Mouse (Mus musculus) midbrain, embryonic 12.5 days (tissue): Measurements from ENCODE around the gene Pik3r5. TPM values are rescaled to one million over a fixed set of nuclear protein-coding genes. Genes with fewer than 3 reads are reported as not detected.

Experiments used
- ATAC-seq: fragments of 200-750 bp; cut with Nextera tagmentation; 2 replicates; pipeline ENCODE4 v1.8.0; 2017; ENCODE audit warnings: low read depth, moderate TSS enrichment, moderate library complexity; ENCODE audit not compliant: low FRiP score
- H3K27ac ChIP-seq: fragments of 300-500 bp; sonication (generic); replicated peaks from 2 replicates; pipeline ENCODE4 v1.5.1; 2016; ENCODE audit warnings: mild to moderate bottlenecking
- H3K27me3 ChIP-seq: fragments of 300-500 bp; sonication (generic); 2 replicates; pipeline ENCODE4 v1.6.1; 2016; ENCODE audit warnings: mild to moderate bottlenecking
- H3K36me3 ChIP-seq: fragments of 300-500 bp; sonication (generic); 2 replicates; pipeline ENCODE4 v1.6.1; 2016
- H3K4me1 ChIP-seq: fragments of 300-500 bp; sonication (generic); 2 replicates; pipeline ENCODE4 v1.6.1; 2016
- H3K4me2 ChIP-seq: fragments of 300-500 bp; sonication (generic); replicated peaks from 2 replicates; pipeline ENCODE4 v1.6.1; 2016; ENCODE audit warnings: mild to moderate bottlenecking, moderate library complexity
- H3K4me3 ChIP-seq: fragments of 300-500 bp; sonication (generic); 2 replicates; pipeline ENCODE4 v1.5.1; 2016; ENCODE audit warnings: mild to moderate bottlenecking
- H3K9ac ChIP-seq: fragments of 300-500 bp; sonication (generic); replicated peaks from 2 replicates; pipeline ENCODE4 v1.6.1; 2016; ENCODE audit warnings: mild to moderate bottlenecking, moderate library complexity
- H3K9me3 ChIP-seq: fragments of 300-500 bp; sonication (generic); 2 replicates; pipeline ENCODE4 v1.6.1; 2016; ENCODE audit warnings: mild to moderate bottlenecking
- WGBS: fragments of 180-500 bp; shearing (Covaris S2); methylation state at CpG from one replicate; pipeline ENCODE4 v1.1.7; 2016; 5-methylcytosine and 5-hydroxymethylcytosine counted together
- polyA plus RNA-seq: library from polyadenylated mRNA; unstranded; fragments of >200 nt; fragmentation: Nextera tagmentation; extraction: Ambion mirVana; gene quantifications from 2 replicates; pipeline ENCODE4 v1.2.1, GENCODE M21; 2016

Gene Pik3r5
- polyA plus RNA-seq: 0.34 and 0.63 TPM in 2 replicates

DNA sequence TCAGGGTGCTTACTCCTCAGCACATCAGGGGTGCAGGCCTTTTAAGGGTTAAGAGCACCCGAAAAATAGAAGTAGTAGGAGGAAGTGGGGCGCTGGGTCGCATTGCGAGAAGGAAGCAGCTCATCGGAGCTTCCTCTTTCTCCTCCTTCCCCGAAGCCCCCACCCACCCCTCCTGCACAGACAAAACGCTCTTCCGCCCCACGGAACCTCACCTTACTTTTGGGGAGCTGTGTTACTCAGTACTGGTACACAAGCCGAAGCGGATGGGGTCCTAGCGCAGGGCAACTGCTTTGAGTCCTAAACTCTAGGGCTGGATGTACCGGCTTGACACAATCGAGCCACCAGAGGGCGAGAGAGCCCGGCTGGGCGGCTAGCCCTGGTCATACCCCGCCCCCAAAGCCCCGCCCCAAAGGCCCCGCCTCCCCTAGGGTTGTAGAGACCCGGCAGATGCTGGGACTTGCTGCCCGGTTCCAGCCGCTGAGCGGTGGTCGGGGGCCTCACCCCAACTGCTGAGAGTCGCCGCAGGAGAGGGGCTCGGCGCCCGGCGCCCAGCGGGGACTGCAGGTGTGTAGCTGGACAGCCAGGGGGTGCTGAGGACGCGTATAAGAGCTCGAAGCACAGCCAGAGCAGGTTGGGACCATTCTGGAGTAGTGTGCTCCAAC lies at the start of gene Pik3r5:
Gene Pik3r5 (plus strand): TSS at position 423 of the 662 bp plus-strand sequence.
- Histone ChIP-seq H3K4me1 (peaks cover 12% of the 10 kb centered on the region; the same call in 1 of the 2 replicates), H3K4me3 (peak within 1 kb of the TSS; percentile 42), H3K36me3 (no peaks in the 10 kb centered on the region), H3K9ac (peak within 1 kb of the TSS; percentile 48; the same call in 1 of the 2 replicates), H3K9me3 (no peaks in the 10 kb centered on the region), H3K27ac (no peak within 1 kb of the TSS), H3K27me3 (peaks cover 34% of the 10 kb centered on the region), H3K4me2 (peak within 1 kb of the TSS; percentile 60)
- WGBS: 9% methylated on average over 34 of the region's 35 CpGs
- ATAC-seq: peak; percentile 86

DNA sequence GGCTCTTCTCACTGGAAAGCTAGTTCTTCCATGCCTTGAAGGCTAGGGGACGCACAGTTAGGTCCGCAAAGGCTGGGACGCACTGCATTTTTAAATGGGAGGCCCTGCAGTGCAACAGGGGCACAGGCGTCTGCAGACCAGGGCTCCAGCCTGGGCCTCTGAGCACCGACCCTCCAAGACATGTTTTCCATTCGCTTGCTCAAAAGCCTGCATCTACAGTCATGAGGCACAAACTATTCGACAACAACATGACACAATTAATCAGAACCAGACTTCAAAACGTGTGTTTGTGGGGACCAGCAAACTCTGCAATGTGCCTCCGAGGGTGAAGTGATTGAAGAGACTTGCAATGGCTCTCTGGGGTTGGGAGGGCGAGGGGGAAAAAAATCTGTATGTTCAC lies 48.4 kb upstream of the Pik3r5 start:
- no peak for ATAC-seq
- Histone ChIP-seq H3K9me3 (no peaks in the 10 kb centered on the region), H3K27ac (no peak overlapping the region), H3K4me1 (peaks cover 60% of the 10 kb centered on the region), H3K27me3 (peaks cover 85% of the 10 kb centered on the region), H3K36me3 (no peaks in the 10 kb centered on the region), H3K9ac (peak overlapping the region; percentile 32; the same call in 1 of the 2 replicates), H3K4me2 (peak overlapping the region; percentile 91), H3K4me3 (peak overlapping the region; percentile 66)
- WGBS: 4% methylated on average over 10 of the region's 10 CpGs

DNA sequence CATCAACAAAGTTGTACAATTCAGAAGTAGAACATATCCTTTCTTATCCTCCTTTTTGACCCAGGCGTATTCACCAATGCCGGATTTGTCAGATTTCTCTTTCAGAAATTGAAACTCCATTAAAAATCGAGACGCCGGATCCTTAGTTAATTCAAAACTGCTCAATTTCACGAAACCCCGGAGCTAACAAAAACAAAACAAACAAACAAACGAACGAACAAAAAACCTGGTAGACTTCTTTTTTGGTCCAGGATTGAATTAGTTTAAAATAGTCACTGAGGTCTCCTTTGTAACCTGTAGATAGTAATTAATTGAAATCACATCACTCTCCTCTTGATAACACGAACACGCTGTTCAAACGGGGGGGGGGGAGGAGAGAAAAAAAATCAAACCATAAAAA lies 47.8 kb upstream of the Pik3r5 start:
- Histone ChIP-seq H3K27ac (peak overlapping the region; percentile 86; the same call in 1 of the 2 replicates), H3K27me3 (peaks cover 91% of the 10 kb centered on the region), H3K4me2 (peak overlapping the region; percentile 91), H3K36me3 (no peaks in the 10 kb centered on the region), H3K4me3 (peak overlapping the region; percentile 66), H3K9ac (peak overlapping the region; percentile 82; the same call in 1 of the 2 replicates), H3K4me1 (peaks cover 54% of the 10 kb centered on the region), H3K9me3 (no peaks in the 10 kb centered on the region)
- WGBS: 1% methylated on average over 12 of the region's 12 CpGs
- ATAC-seq: no peak

DNA sequence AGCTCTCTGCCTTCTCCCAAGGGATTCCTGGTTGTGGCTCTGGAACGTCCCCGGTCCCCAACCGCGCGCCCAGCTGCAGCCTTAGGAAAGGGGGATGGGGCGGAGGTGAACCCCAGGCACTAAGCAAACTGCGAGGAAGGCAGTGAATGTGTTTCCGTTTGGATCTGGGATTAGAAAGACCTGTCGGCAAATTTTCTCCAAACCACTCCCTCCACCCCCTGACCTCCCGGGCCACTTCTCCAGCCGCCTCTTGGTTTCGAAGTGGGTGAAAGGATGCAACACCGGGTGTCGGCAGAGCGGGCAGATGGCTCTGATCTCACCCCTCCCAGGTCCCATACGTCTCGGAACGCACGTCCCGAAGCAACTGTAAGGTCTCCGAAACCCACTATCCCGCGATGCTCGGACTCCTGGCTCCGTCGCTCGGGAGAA lies 47.3 kb upstream of the Pik3r5 start:
- no peaks in the 10 kb centered on the region for H3K9me3 ChIP-seq
- H3K36me3 ChIP-seq: no peaks in the 10 kb centered on the region
- H3K4me1 ChIP-seq: peaks cover 54% of the 10 kb centered on the region
- H3K9ac ChIP-seq: peak overlapping the region; percentile 82
- peak overlapping the region; percentile 86 for H3K27ac ChIP-seq
- 1% methylated on average over 27 of the region's 27 CpGs for WGBS
- peak overlapping the region; percentile 91 for H3K4me2 ChIP-seq
- peaks cover 91% of the 10 kb centered on the region for H3K27me3 ChIP-seq
- peak overlapping the region; percentile 66 for H3K4me3 ChIP-seq
- no peak for ATAC-seq

DNA sequence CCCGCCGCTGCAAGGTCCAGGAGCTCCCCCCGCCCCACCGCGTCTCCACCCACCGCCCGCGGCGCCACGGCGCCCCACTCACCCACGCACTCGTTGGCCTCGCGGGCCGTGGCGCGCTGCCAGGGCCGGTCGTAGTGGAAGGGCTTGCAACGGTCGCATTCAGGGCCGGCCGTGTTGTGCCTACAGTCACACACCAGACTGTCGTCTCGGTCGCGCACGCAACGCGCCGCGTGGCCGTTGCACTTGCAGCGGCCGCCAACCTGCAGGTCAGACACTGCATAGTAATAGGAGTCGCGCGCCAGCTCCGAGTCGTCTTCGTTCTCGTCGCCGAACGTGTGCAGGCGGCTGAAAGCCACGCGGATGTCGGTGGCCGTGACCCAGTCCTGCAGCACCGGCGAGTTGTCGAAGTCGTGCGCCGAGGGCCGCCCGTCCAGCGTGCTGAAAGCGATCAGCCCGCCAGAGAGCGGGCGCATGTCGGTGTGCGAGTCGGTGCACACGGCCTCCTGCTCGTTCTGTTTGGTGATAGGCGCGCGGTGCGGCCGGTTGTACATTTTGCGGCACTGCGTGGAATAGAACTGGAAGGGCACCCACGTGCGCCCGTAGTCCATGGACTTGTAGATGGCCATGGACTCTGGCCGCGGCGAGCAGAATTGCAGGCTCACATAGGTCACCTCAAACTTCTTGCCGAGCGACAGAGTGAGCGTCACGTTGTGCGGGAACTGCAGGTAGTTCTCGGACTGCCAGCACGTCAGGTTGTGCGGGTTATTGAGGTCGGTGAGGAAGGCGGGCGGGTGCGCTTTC lies 46.7 kb upstream of the Pik3r5 start:
- Histone ChIP-seq H3K36me3 (no peaks in the 10 kb centered on the region), H3K9me3 (no peaks in the 10 kb centered on the region), H3K4me1 (peaks cover 56% of the 10 kb centered on the region), H3K4me3 (peak overlapping the region; percentile 66), H3K4me2 (peak overlapping the region; percentile 91), H3K27ac (peak overlapping the region; percentile 86), H3K9ac (peak overlapping the region; percentile 82), H3K27me3 (peaks cover 91% of the 10 kb centered on the region)
- ATAC-seq: peak; percentile 20; the same call in 1 of the 2 replicates
- WGBS: under 1% methylated on average over 92 of the region's 94 CpGs

DNA sequence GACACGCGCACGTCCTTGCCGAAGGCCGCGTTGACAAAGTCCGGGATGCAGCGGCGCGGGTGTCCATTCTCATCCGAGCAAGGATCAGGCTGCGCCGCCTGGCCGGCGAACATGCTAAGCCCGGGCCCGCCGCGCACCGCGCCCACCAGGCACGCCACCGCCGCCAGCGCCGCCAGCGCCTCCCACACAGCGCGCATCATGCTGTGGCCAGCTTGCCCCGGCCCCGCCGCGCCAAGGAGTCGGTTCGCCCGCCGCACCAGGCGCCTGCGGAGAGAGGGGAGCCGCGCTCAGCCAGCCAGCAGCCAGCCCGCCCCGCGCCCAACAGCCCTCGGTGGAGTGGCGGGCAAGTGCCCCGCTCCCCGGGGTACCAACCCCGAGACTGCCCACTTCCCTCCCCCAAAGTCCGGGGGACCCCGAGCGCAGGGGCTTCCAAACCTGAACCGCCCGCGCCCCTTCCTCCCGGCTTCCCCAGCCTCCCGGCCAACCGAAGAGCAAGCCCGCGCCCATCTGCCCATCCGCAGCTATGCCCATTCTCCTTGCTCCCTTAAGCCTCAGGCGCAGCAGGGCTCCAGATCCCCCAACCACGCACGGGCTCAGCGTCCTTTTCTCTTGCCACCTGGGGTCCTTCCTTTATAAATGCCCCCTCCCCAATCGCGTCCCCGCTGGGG lies 45.9 kb upstream of the Pik3r5 start:
- Histone ChIP-seq H3K27ac (peak overlapping the region; percentile 86), H3K36me3 (no peaks in the 10 kb centered on the region), H3K9ac (peak overlapping the region; percentile 82), H3K27me3 (peaks cover 91% of the 10 kb centered on the region), H3K9me3 (no peaks in the 10 kb centered on the region), H3K4me3 (peak overlapping the region; percentile 66), H3K4me1 (peaks cover 63% of the 10 kb centered on the region), H3K4me2 (peak overlapping the region; percentile 91)
- under 1% methylated on average over 47 of the region's 68 CpGs for WGBS
- ATAC-seq: peak; percentile 42; the same call in 1 of the 2 replicates

DNA sequence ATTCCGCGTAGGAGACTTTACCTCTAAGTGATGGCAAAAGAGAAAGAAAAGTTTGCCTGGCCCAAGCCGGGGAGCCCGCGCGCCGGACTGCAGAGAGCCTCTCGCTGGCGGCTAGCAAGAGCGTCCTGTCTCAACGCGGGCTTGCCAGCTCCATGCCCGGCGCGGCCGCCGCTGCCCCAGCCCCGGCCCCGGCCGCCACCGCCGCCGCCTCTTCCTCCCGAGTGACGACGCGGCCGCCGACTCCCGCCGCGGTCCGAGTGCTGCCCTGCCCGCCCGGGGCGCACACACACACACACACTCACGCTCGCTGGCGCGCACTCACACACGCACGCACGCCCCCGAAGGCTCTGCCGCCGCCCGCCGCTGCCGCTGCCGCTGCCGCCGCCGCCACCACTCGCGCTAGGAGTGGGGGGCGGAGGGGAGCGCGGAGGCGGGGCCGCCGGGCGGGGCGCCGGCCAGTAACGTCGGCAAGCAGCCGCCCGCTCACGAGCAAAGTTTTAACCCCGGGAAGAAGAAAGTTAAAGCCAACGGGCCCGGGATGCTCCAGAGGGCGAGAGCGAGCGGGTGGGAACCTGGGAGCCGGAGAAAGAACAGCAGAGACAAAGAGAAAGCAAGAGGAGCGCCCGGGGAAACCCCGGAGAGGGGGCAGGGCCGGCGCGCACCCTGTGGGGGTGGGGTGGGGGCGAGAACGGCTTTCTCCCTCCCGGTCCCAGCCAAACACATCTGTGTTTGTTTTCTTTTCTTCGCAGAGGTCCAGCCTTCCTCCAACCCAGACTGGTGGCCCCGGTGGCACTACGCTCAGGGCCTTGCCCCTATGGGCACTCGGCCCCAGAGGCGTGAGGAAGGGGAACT lies 45.1 kb upstream of the Pik3r5 start:
- H3K9me3 ChIP-seq: no peaks in the 10 kb centered on the region
- peak overlapping the region; percentile 82 for H3K9ac ChIP-seq

DNA sequence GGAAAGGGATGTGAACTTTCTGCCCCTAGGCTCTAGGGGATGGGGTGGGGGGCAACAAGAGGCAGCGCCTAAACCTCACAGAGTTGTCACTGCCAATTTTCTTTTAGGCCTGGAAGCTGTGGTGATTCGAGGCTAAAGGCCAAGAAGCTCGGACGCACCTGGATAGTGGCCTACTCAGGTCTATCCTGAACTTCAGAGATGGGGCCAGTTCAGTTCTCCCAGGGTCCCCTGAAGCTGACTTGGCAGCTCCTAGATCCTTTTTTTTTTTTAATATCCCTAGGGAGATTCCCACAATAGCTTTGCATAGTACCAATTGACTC lies 44.5 kb upstream of the Pik3r5 start:
- peak overlapping the region; percentile 66 for H3K4me3 ChIP-seq
- peak overlapping the region; percentile 82 for H3K9ac ChIP-seq
- no peaks in the 10 kb centered on the region for H3K36me3 ChIP-seq
- peak overlapping the region; percentile 91 for H3K4me2 ChIP-seq
- H3K27ac ChIP-seq: peak overlapping the region; percentile 86
- peaks cover 56% of the 10 kb centered on the region for H3K4me1 ChIP-seq
- no peaks in the 10 kb centered on the region for H3K9me3 ChIP-seq
- WGBS: 13% methylated on average over 4 of the region's 4 CpGs
- no peak for ATAC-seq
- H3K27me3 ChIP-seq: peaks cover 91% of the 10 kb centered on the region

More for the DNA sequence above, 45.1 kb upstream of the Pik3r5 start:
- Histone ChIP-seq H3K4me2 (peak overlapping the region; percentile 91), H3K27me3 (peaks cover 91% of the 10 kb centered on the region), H3K4me1 (peaks cover 59% of the 10 kb centered on the region), H3K36me3 (no peaks in the 10 kb centered on the region), H3K4me3 (peak overlapping the region; percentile 66), H3K27ac (peak overlapping the region; percentile 86)
- peak; percentile 66 for ATAC-seq
- WGBS: 1% methylated on average over 75 of the region's 90 CpGs

DNA sequence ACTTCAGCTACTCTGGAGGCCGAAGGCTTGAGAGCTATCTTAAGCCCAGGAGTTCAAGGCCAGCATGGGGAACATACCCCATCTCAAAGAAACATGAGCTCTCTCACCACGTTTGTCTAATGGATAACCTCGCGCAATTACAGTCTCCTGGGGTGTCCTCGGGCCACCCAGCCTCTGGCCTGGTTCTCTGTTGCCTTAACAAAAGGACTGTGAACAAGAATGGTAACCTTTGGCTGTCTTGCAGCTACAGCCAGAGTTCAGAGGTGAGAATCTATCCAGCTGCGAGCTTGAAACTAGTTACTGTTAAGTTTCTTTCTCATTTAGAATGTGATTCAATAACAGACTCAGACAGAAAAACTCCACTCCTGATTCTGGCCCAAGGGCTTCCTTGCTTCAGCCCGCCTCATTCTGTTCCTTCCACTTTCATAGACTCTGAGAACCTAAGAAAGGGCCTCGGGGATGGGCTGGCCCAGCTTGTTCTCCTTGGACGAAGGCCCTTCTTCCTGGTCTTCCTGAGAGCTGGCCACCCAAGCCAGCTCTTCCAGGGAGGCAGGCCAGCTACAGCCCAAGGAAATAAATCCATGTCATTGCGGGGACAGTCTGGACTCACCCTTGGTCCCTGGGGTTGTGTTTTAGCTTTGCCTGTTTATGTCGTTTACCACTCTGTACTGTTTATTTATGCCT lies 43.8 kb upstream of the Pik3r5 start:
- no peak for ATAC-seq
- Histone ChIP-seq H3K27me3 (peaks cover 95% of the 10 kb centered on the region), H3K4me3 (0 out of 2 replicates have a peak overlapping the region, but pooled peaks have one; percentile 8), H3K4me2 (peak overlapping the region; percentile 91), H3K27ac (peak overlapping the region; percentile 86; the same call in 1 of the 2 replicates), H3K4me1 (peaks cover 53% of the 10 kb centered on the region), H3K9me3 (no peaks in the 10 kb centered on the region), H3K9ac (no peak overlapping the region), H3K36me3 (no peaks in the 10 kb centered on the region)
- WGBS: 23% methylated on average over 11 of the region's 11 CpGs

DNA sequence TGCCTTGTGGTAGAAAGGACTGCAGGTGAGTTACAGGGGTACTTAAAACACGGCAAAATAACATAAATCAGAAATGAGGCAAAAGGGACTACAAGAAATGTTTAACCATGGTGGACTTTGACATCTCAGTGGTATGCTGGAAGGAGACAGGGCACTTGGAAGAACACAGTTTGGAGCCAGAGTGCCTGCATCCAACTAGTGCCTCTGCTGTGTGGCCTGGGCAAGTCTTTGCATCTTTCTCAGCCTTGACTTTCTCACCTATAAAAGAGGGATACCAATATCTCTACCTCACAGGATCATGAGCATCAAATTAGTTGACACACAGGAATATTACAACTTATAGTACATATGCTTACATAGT lies 43.3 kb upstream of the Pik3r5 start:
- WGBS: 34% methylated on average over 1 of the region's 1 CpGs
- Histone ChIP-seq H3K9ac (no peak overlapping the region), H3K4me2 (peak overlapping the region; percentile 91), H3K27ac (no peak overlapping the region), H3K36me3 (no peaks in the 10 kb centered on the region), H3K4me3 (no peak overlapping the region), H3K4me1 (peaks cover 48% of the 10 kb centered on the region), H3K9me3 (no peaks in the 10 kb centered on the region), H3K27me3 (peaks cover 93% of the 10 kb centered on the region)
- no peak for ATAC-seq

DNA sequence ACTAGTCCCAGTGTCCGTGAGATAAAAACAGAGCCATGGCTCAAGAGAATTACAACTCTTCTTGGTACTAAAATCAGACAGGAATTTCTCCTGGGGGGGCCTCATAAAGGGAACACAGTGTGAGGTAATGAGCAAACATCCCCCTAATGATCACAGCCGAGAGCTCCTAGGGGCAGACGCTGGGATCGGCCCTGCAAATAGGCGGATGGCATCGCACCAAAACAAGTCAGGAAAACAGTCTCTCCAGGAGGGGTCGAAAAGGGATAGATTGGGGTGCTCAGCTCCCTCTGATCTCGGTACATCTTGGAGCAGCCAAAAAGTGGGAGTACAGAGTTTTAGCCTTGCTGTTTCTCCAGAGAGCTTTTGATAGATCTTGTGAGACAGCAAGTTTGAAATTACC lies 42.3 kb upstream of the Pik3r5 start:
- Histone ChIP-seq H3K9ac (no peak overlapping the region), H3K9me3 (no peaks in the 10 kb centered on the region), H3K4me1 (peaks cover 47% of the 10 kb centered on the region), H3K27me3 (peaks cover 96% of the 10 kb centered on the region), H3K27ac (no peak overlapping the region), H3K4me2 (0 out of 2 replicates have a peak overlapping the region, but pooled peaks have one; percentile 14), H3K4me3 (no peak overlapping the region), H3K36me3 (no peaks in the 10 kb centered on the region)
- 1% methylated on average over 8 of the region's 8 CpGs for WGBS
- no peak for ATAC-seq
